Mouse (Mus musculus): ENCODE measurements around the gene Arhgef3. TPM values are rescaled to one million over a fixed set of nuclear protein-coding genes. Genes with fewer than 3 reads are reported as not detected.

Gene Arhgef3
- polyA plus RNA-seq, 2 experiments from 2014 or later: 120 to 133 TPM

- no peak for ATAC-seq
Measured at GRCm38 (mm10) chr14:27349120-27349519, 234.4 kb downstream of the Arhgef3 start.

GRCm38 (mm10) chr14:27349828-27350729, 235.4 kb downstream of the Arhgef3 start:
- ATAC-seq: no peak

GRCm38 (mm10) chr14:27351051-27351475, 236.4 kb downstream of the Arhgef3 start:
- no peak for ATAC-seq

GRCm38 (mm10) chr14:27351476-27352079, 236.9 kb downstream of the Arhgef3 start:
- peak; percentile 77 for ATAC-seq

- no peak for ATAC-seq
Measured at GRCm38 (mm10) chr14:27352470-27352869, 237.8 kb downstream of the Arhgef3 start.

- peak; percentile 35 for ATAC-seq
Measured at GRCm38 (mm10) chr14:27355151-27355550, 240.5 kb downstream of the Arhgef3 start.

GRCm38 (mm10) chr14:27355937-27356336, 241.2 kb downstream of the Arhgef3 start:
- ATAC-seq: no peak

- ATAC-seq: peak; percentile 55
Measured at GRCm38 (mm10) chr14:27357139-27357538, 242.4 kb downstream of the Arhgef3 start.

- no peak for ATAC-seq
Measured at GRCm38 (mm10) chr14:27358202-27358601, 243.5 kb downstream of the Arhgef3 start.

- ATAC-seq: no peak
Measured at GRCm38 (mm10) chr14:27360849-27361248, 246.2 kb downstream of the Arhgef3 start.

- no peak for ATAC-seq
Measured at GRCm38 (mm10) chr14:27361514-27361913, 246.8 kb downstream of the Arhgef3 start.

- no peak for ATAC-seq
Measured at GRCm38 (mm10) chr14:27364668-27365257, 250.1 kb downstream of the Arhgef3 start.

GRCm38 (mm10) chr14:27367117-27367711, 252.5 kb downstream of the Arhgef3 start:
- peak; percentile 46 for ATAC-seq

GRCm38 (mm10) chr14:27368619-27369018, 253.9 kb downstream of the Arhgef3 start:
- no peak for ATAC-seq

- no peak for ATAC-seq
Measured at GRCm38 (mm10) chr14:27369503-27369902, 254.8 kb downstream of the Arhgef3 start.

- no peak for ATAC-seq
Measured at GRCm38 (mm10) chr14:27371669-27372076, 257.0 kb downstream of the Arhgef3 start.

- ATAC-seq: no peak
Measured at GRCm38 (mm10) chr14:27373498-27373897, 258.8 kb downstream of the Arhgef3 start.

- ATAC-seq: peak; percentile 79
Measured at GRCm38 (mm10) chr14:27376115-27376648, 261.5 kb downstream of the Arhgef3 start.

GRCm38 (mm10) chr14:27378669-27379068, 264.0 kb downstream of the Arhgef3 start:
- ATAC-seq: no peak

GRCm38 (mm10) chr14:27379404-27379803, 264.7 kb downstream of the Arhgef3 start:
- peak; percentile 13 for ATAC-seq

- ATAC-seq: no peak
Measured at GRCm38 (mm10) chr14:27381459-27381858, 266.8 kb downstream of the Arhgef3 start.

- no peak for ATAC-seq
Measured at GRCm38 (mm10) chr14:27383321-27383830, 268.7 kb downstream of the Arhgef3 start.
